Comparison of ENCODE assay signal across 8 mouse cellular contexts in genomic region chr11:115631505-115631890, GRCm38 (mm10). TPM values are rescaled to one million over a fixed set of nuclear protein-coding genes. Genes with fewer than 3 reads are reported as not detected.
A peak's percentile ranks its signal among the peaks of the same experiment; 100 is the strongest.
DNase-seq lines count a peak whose midpoint lies in the region; ATAC-seq and TF ChIP-seq lines count a peak whose summit lies in the region.

No protein-coding gene starts in this region.

- H3K9me3 ChIP-seq in neural tube, embryonic 15.5 days (replicated peaks), result no peaks in the 10 kb centered on the region
- no peaks in the 10 kb centered on the region for H3K9me3 ChIP-seq in liver, embryonic 15.5 days (replicated peaks)

- TF ChIP-seq POLR2A in embryonic fibroblast, embryonic 13.5 days (IDR thresholded peaks at IDR 0.05; ENCODE audit: low read depth, low read length), result no peak

- no peak overlapping the region for H3K9ac ChIP-seq in neural tube, embryonic 15.5 days (replicated peaks)
- no peak overlapping the region for H3K9ac ChIP-seq in liver, embryonic 15.5 days

- WGBS in neural tube, embryonic 15.5 days, result 20% methylated on average over 3 of the region's 3 CpGs
- 19% methylated on average over 3 of the region's 3 CpGs for WGBS in liver, embryonic 15.5 days (ENCODE audit: insufficient replicate concordance)

- DNase-seq in adrenal gland, postnatal 10 days, result peak; percentile 63
- no peak for DNase-seq in adrenal gland, adult 8-10 months
- DNase-seq in neural tube, embryonic 10.5 days (ENCODE audit: extremely low spot score, low spot score), result peak; percentile 36
- peak; percentile 56 for DNase-seq in thymus, postnatal 4 days
- DNase-seq in layer of hippocampus, adult 11-12 months (ENCODE audit: low spot score), result no peak

- peaks cover 16% of the 10 kb centered on the region for H3K4me1 ChIP-seq in neural tube, embryonic 15.5 days
- H3K4me1 ChIP-seq in embryonic fibroblast, embryonic 13.5 days (ENCODE audit: control insufficient read depth, insufficient read depth, low read length), result no peaks in the 10 kb centered on the region
- peaks cover 36% of the 10 kb centered on the region for H3K4me1 ChIP-seq in liver, embryonic 15.5 days (replicated peaks)

- no peak for ATAC-seq in neural tube, embryonic 15.5 days (ENCODE audit: low FRiP score)
- no peak for ATAC-seq in liver, embryonic 15.5 days (ENCODE audit: insufficient read depth)

- H3K4me2 ChIP-seq in neural tube, embryonic 15.5 days, result no peak overlapping the region
- peak overlapping the region; percentile 41; the same call in 1 of the 2 replicates for H3K4me2 ChIP-seq in liver, embryonic 15.5 days

- no peak overlapping the region for H3K27ac ChIP-seq in neural tube, embryonic 15.5 days (replicated peaks)
- H3K27ac ChIP-seq in embryonic fibroblast, embryonic 13.5 days (ENCODE audit: insufficient read depth, low read length), result no peak overlapping the region
- H3K27ac ChIP-seq in liver, embryonic 15.5 days (replicated peaks), result peak overlapping the region; percentile 51

- no peaks in the 10 kb centered on the region for H3K27me3 ChIP-seq in neural tube, embryonic 15.5 days (replicated peaks)
- no peaks in the 10 kb centered on the region for H3K27me3 ChIP-seq in liver, embryonic 15.5 days

- H3K4me3 ChIP-seq in neural tube, embryonic 15.5 days (replicated peaks), result no peak overlapping the region
- no peak overlapping the region for H3K4me3 ChIP-seq in embryonic fibroblast, embryonic 13.5 days (ENCODE audit: insufficient read depth, low read length)
- H3K4me3 ChIP-seq in liver, embryonic 15.5 days (replicated peaks), result no peak overlapping the region

- TF ChIP-seq CTCF in embryonic fibroblast, embryonic 13.5 days (IDR thresholded peaks at IDR 0.05; ENCODE audit: borderline replicate concordance, insufficient read depth, low read length), result peak; percentile 31; the same call in 1 of the 2 replicates

- no peaks in the 10 kb centered on the region for H3K36me3 ChIP-seq in neural tube, embryonic 15.5 days
- no peaks in the 10 kb centered on the region for H3K36me3 ChIP-seq in liver, embryonic 15.5 days (replicated peaks)

RNA-seq across cellular contexts. Expression of gene Slc25a19, which starts 3.4 kb away (rescaled TPM):
- 100 to 1,000 TPM; 169 to 231 TPM for total RNA-seq in adrenal gland, postnatal 10 days (2021)
- total RNA-seq in adrenal gland, adult 8-10 months (2022), result 10 to 100 TPM; 59.5 to 94.1 (median 91.2) TPM
- 49.0 and 52.8 TPM in 2 replicates for polyA plus RNA-seq in neural tube, embryonic 15.5 days (2015; fragmentation: Nextera tagmentation; extraction: Ambion mirVana)
- polyA plus RNA-seq in embryonic fibroblast, embryonic 13.5 days (2011; ENCODE audit: insufficient read length, low read depth, missing spikeins), result 13.6 and 14.0 TPM in 2 replicates
- 10.4 and 10.9 TPM in 2 replicates for polyA plus RNA-seq in liver, embryonic 15.5 days (2015; fragmentation: Nextera tagmentation; extraction: Ambion mirVana)

RNA-seq across cellular contexts. Expression of gene Mif4gd, which starts 18.7 kb away (rescaled TPM):
- total RNA-seq in adrenal gland, postnatal 10 days (2021), result 100 to 1,000 TPM; 110 to 140 TPM
- total RNA-seq in adrenal gland, adult 8-10 months (2022), result 100 to 1,000 TPM; 101 to 135 (median 121) TPM
- 11.5 and 19.4 TPM in 2 replicates for polyA plus RNA-seq in neural tube, embryonic 15.5 days (2015; fragmentation: Nextera tagmentation; extraction: Ambion mirVana)
- polyA plus RNA-seq in embryonic fibroblast, embryonic 13.5 days (2011; ENCODE audit: insufficient read length, low read depth, missing spikeins), result 22.3 and 26.6 TPM in 2 replicates
- polyA plus RNA-seq in liver, embryonic 15.5 days (2015; fragmentation: Nextera tagmentation; extraction: Ambion mirVana), result 27.3 and 32.3 TPM in 2 replicates

RNA-seq across cellular contexts. Expression of gene Gga3, which starts 27.6 kb away (rescaled TPM):
- total RNA-seq in adrenal gland, postnatal 10 days (2021), result 10 to 100 TPM; 20.0 to 35.9 TPM
- 10 to 100 TPM; 20.3 to 52.7 (median 37.8) TPM for total RNA-seq in adrenal gland, adult 8-10 months (2022)
- 34.6 and 35.0 TPM in 2 replicates for polyA plus RNA-seq in neural tube, embryonic 15.5 days (2015; fragmentation: Nextera tagmentation; extraction: Ambion mirVana)
- polyA plus RNA-seq in embryonic fibroblast, embryonic 13.5 days (2011; ENCODE audit: insufficient read length, low read depth, missing spikeins), result 17.0 and 30.3 TPM in 2 replicates
- polyA plus RNA-seq in liver, embryonic 15.5 days (2015; fragmentation: Nextera tagmentation; extraction: Ambion mirVana), result 7.7 and 8.2 TPM in 2 replicates

RNA-seq across cellular contexts. Expression of gene Mrps7, which starts 27.8 kb away (rescaled TPM):
- total RNA-seq in adrenal gland, postnatal 10 days (2021), result 10 to 100 TPM; 92.1 to 92.6 TPM
- total RNA-seq in adrenal gland, adult 8-10 months (2022), result 100 to 1,000 TPM in 1 of 4 experiments, 10 to 100 TPM in 3; 82.0 to 110 (median 92.1) TPM
- polyA plus RNA-seq in neural tube, embryonic 15.5 days (2015; fragmentation: Nextera tagmentation; extraction: Ambion mirVana), result 81.0 and 83.8 TPM in 2 replicates
- polyA plus RNA-seq in embryonic fibroblast, embryonic 13.5 days (2011; ENCODE audit: insufficient read length, low read depth, missing spikeins), result 31.0 and 36.5 TPM in 2 replicates
- 49.5 and 51.3 TPM in 2 replicates for polyA plus RNA-seq in liver, embryonic 15.5 days (2015; fragmentation: Nextera tagmentation; extraction: Ambion mirVana)

Comparison
In these comparisons a context has a peak if more than half of its experiments do, and no peak if none do; other contexts are left out.
1. DNase-seq: peak in adrenal gland, postnatal 10 days (single experiment), neural tube, embryonic 10.5 days (single experiment) and thymus, postnatal 4 days (single experiment); none in adrenal gland, adult 8-10 months (single experiment) and layer of hippocampus, adult 11-12 months (single experiment).